Mouse (Mus musculus) ES-E14 (cell line): ENCODE results near the gene Pigl.

Source experiments
- CHD2 ChIP-seq: IDR thresholded peaks from 2 replicates; pipeline ENCODE4 v1.6.1; 2014; ENCODE audit warnings: mild to moderate bottlenecking, low read depth, low read length, inconsistent platforms
- HCFC1 ChIP-seq: IDR thresholded peaks from 2 replicates; pipeline ENCODE4 v1.6.1; 2012; ENCODE audit warnings: low read length, inconsistent platforms, borderline replicate concordance; ENCODE audit not compliant: insufficient read depth
- ZNF384 ChIP-seq: IDR thresholded peaks from 2 replicates; pipeline ENCODE4 v1.6.1; 2012; ENCODE audit warnings: low read depth, low read length, inconsistent platforms

DNA sequence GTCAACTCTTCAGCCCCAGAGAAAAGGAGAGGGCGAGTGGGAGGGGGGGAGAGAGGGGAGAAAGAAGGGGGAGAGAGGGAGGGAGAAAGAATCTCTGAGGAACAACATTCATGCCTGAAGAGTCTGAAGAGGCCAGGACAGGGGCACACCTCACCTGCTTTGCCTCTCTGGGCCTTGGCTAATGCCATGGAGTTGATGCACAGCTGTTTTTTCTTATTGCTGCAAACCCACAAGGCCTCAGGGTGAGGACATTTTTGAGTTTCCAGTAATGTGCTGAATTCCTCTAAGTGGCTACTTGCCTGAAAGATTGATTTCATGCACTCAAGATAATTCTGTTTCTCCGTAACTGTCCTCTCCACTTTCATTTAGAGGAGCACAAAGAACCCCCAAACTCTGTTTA, 99.9 kb downstream of the Pigl start:
- TF ChIP-seq CHD2 (no peak), ZNF384 (no peak), HCFC1 (no peak)
